Mouse (Mus musculus) spleen, postnatal 36 days (tissue): ENCODE data around the gene 4931422A03Rik.
"Not testable (repeated sequence)": the region's sequence is repeated elsewhere in the genome, so short reads cannot be mapped to it uniquely, and the experiment has no call there.

Source experiments
- DNase-seq, 2 experiments: peaks; one replicate each; pipeline ENCODE4 v3.0.0; 2022; ENCODE audit warnings: low spot score in 2 of 2, mixed read lengths in 1 of 2

The 4931422A03Rik gene

GRCm38 (mm10) chr2:104027458-104028138 lies 563 bp downstream of the 4931422A03Rik start, which contains the start of gene Fbxo3:
Fbxo3 (plus strand) TSS chr2:104027721.
- DNase-seq: peak; percentile 89 to 90

- DNase-seq: no peak
Measured at GRCm38 (mm10) chr2:104024656-104025055, 3.5 kb downstream of the 4931422A03Rik start.

- no peak for DNase-seq
Measured at GRCm38 (mm10) chr2:104023096-104023495, 5.1 kb downstream of the 4931422A03Rik start.

GRCm38 (mm10) chr2:104008853-104009252 lies 19.3 kb downstream of the 4931422A03Rik start:
- DNase-seq: not testable (repeated sequence)

GRCm38 (mm10) chr2:104007793-104008519 lies 20.2 kb downstream of the 4931422A03Rik start:
- DNase-seq: no peak

- peak; percentile 44 to 54 for DNase-seq
Measured at GRCm38 (mm10) chr2:104002711-104003413, 25.3 kb downstream of the 4931422A03Rik start.

- no peak for DNase-seq
Measured at GRCm38 (mm10) chr2:104001861-104002260, 26.3 kb downstream of the 4931422A03Rik start.

- peak in 1 of 2 experiments; percentile 29 for DNase-seq
Measured at GRCm38 (mm10) chr2:104001076-104001475, 27.1 kb downstream of the 4931422A03Rik start.

- no peak for DNase-seq
Measured at GRCm38 (mm10) chr2:103992618-103993332, 35.4 kb downstream of the 4931422A03Rik start.

GRCm38 (mm10) chr2:103992162-103992561 lies 36.0 kb downstream of the 4931422A03Rik start:
- DNase-seq: no peak

GRCm38 (mm10) chr2:103991303-103991702 lies 36.9 kb downstream of the 4931422A03Rik start:
- DNase-seq: no peak

GRCm38 (mm10) chr2:103989724-103990123 lies 38.4 kb downstream of the 4931422A03Rik start:
- DNase-seq: no peak

- not testable (repeated sequence) for DNase-seq
Measured at GRCm38 (mm10) chr2:103987595-103987994, 40.6 kb downstream of the 4931422A03Rik start.

GRCm38 (mm10) chr2:103983146-103983545 lies 45.0 kb downstream of the 4931422A03Rik start:
- no peak for DNase-seq

GRCm38 (mm10) chr2:103982250-103982649 lies 45.9 kb downstream of the 4931422A03Rik start:
- DNase-seq: peak; percentile 66 to 73

GRCm38 (mm10) chr2:103977716-103978115 lies 50.4 kb downstream of the 4931422A03Rik start:
- DNase-seq: no peak

- DNase-seq: no peak
Measured at GRCm38 (mm10) chr2:103977216-103977615, 50.9 kb downstream of the 4931422A03Rik start.

- DNase-seq: no peak
Measured at GRCm38 (mm10) chr2:103975904-103976303, 52.3 kb downstream of the 4931422A03Rik start.

- no peak for DNase-seq
Measured at GRCm38 (mm10) chr2:103971838-103972237, 56.3 kb downstream of the 4931422A03Rik start.

GRCm38 (mm10) chr2:103970791-103971649 lies 57.1 kb downstream of the 4931422A03Rik start:
- peak; percentile 17 to 44 for DNase-seq
